Mouse (Mus musculus) C2C12 (cell line): ENCODE data around the gene Psmc6.

Experiments used
- CTCF ChIP-seq: IDR thresholded peaks from one replicate; pipeline ENCODE4 v1.5.1; 2011; ENCODE audit not compliant: control insufficient read depth, insufficient read depth, insufficient read length
- MYOD1 ChIP-seq: IDR thresholded peaks from one replicate; pipeline ENCODE4 v1.6.1; 2011; ENCODE audit warnings: low read depth; ENCODE audit not compliant: control insufficient read depth, insufficient read length
- USF1 ChIP-seq: IDR thresholded peaks from one replicate; pipeline ENCODE4 v1.6.1; 2011; ENCODE audit warnings: low read depth, mild to moderate bottlenecking, control low read depth, moderate library complexity

- TF ChIP-seq CTCF (no peak), USF1 (no peak), MYOD1 (no peak)
Observed at GRCm38 (mm10) chr14:45319237-45319610, 10.4 kb upstream of the Psmc6 start.
